Mouse (Mus musculus) lung, adult 2 months (tissue): ENCODE data around the gene Aldh2. TPM values are rescaled to one million over a fixed set of nuclear protein-coding genes. Genes with fewer than 3 reads are reported as not detected.
"Not testable (repeated sequence)": the region's sequence is repeated elsewhere in the genome, so short reads cannot be mapped to it uniquely, and the experiment has no call there.

ENCODE experiments used
- DNase-seq: peaks from one replicate; pipeline ENCODE4 v3.0.0; 2022
- H3K4me1 ChIP-seq: fragments of 200-500 bp; 2 replicates; pipeline ENCODE4 v1.6.1; 2011; ENCODE audit warnings: low read length; ENCODE audit not compliant: control insufficient read depth, insufficient read depth
- H3K4me3 ChIP-seq: fragments of 200-500 bp; replicated peaks from 2 replicates; pipeline ENCODE3; 2011; ENCODE audit warnings: low read depth, mild to moderate bottlenecking, control low read depth, low read length; ENCODE audit errors: extremely low read depth
- CTCF ChIP-seq: fragments of 200-500 bp; IDR thresholded peaks from 2 replicates; pipeline ENCODE4 v1.5.1; 2011; ENCODE audit warnings: mild to moderate bottlenecking, low read length, control low read depth; ENCODE audit not compliant: insufficient read depth
- POLR2A ChIP-seq: fragments of 200-500 bp; IDR thresholded peaks from 2 replicates; pipeline ENCODE4 v1.6.1; 2011; ENCODE audit warnings: low read depth, mild to moderate bottlenecking, control low read depth, low read length, borderline replicate concordance; ENCODE audit errors: extremely low read depth
- WGBS: fragments of 180-500 bp; shearing (Covaris S2); methylation state at CpG from one replicate; pipeline ENCODE4 v1.1.7; 2018; 5-methylcytosine and 5-hydroxymethylcytosine counted together
- polyA plus RNA-seq: library from polyadenylated mRNA; depleted of rRNA; stranded (reverse); fragments of >200 nt; gene quantifications from 2 replicates; pipeline ENCODE4 v1.2.3, GENCODE M21; 2012; rRNA removed

The Aldh2 gene
- polyA plus RNA-seq, 1 experiment = 1,209 TPM

- TF ChIP-seq CTCF (no peak), POLR2A (no peak)
- WGBS = 87% methylated on average over 2 of the region's 2 CpGs
Measured at GRCm38 (mm10) chr5:121537588-121537987, 56.0 kb downstream of the Aldh2 start.

GRCm38 (mm10) chr5:121536921-121537555 lies 56.6 kb downstream of the Aldh2 start:
- DNase-seq = no peak
- WGBS = 60% methylated on average over 7 of the region's 7 CpGs
- H3K4me1 ChIP-seq = peaks cover under 1% of the 10 kb centered on the region; the same call in 1 of the 2 replicates
- no peak overlapping the region for H3K4me3 ChIP-seq
- no peak for TF ChIP-seq CTCF
- TF ChIP-seq POLR2A = no peak

More at GRCm38 (mm10) chr5:121537588-121537987, 56.0 kb downstream of the Aldh2 start:
- H3K4me3 ChIP-seq = no peak overlapping the region
- no peak for DNase-seq
- H3K4me1 ChIP-seq = peaks cover 3% of the 10 kb centered on the region; the same call in 1 of the 2 replicates

GRCm38 (mm10) chr5:121535116-121535515 lies 58.5 kb downstream of the Aldh2 start:
- DNase-seq = no peak
- Histone ChIP-seq H3K4me1 (no peaks in the 10 kb centered on the region), H3K4me3 (no peak overlapping the region)
- TF ChIP-seq POLR2A = no peak
- no peak for TF ChIP-seq CTCF
- WGBS = 74% methylated on average over 3 of the region's 3 CpGs

GRCm38 (mm10) chr5:121534521-121534920 lies 59.1 kb downstream of the Aldh2 start:
- WGBS = 87% methylated on average over 5 of the region's 5 CpGs
- Histone ChIP-seq H3K4me3 (no peak overlapping the region), H3K4me1 (no peaks in the 10 kb centered on the region)
- no peak for DNase-seq
- TF ChIP-seq CTCF = peak; percentile 30
- TF ChIP-seq POLR2A = no peak

GRCm38 (mm10) chr5:121526961-121527360 lies 66.7 kb downstream of the Aldh2 start:
- 77% methylated on average over 8 of the region's 8 CpGs for WGBS
- no peak for DNase-seq
- TF ChIP-seq POLR2A (no peak), CTCF (no peak)
- H3K4me3 ChIP-seq = no peak overlapping the region
- no peaks in the 10 kb centered on the region for H3K4me1 ChIP-seq

GRCm38 (mm10) chr5:121526526-121526925 lies 67.1 kb downstream of the Aldh2 start:
- WGBS = 83% methylated on average over 7 of the region's 7 CpGs
- Histone ChIP-seq H3K4me3 (no peak overlapping the region), H3K4me1 (no peaks in the 10 kb centered on the region)
- TF ChIP-seq CTCF = no peak
- no peak for TF ChIP-seq POLR2A
- DNase-seq = no peak

GRCm38 (mm10) chr5:121525774-121526450 lies 67.7 kb downstream of the Aldh2 start:
- no peaks in the 10 kb centered on the region for H3K4me1 ChIP-seq
- no peak for TF ChIP-seq CTCF
- no peak for TF ChIP-seq POLR2A
- no peak overlapping the region for H3K4me3 ChIP-seq
- WGBS = 77% methylated on average over 14 of the region's 14 CpGs
- DNase-seq = no peak

- not testable (repeated sequence) for H3K4me1 ChIP-seq, H3K4me3 ChIP-seq, DNase-seq
- 80% methylated on average over 11 of the region's 17 CpGs for WGBS
Measured at GRCm38 (mm10) chr5:121519758-121520157, 73.9 kb downstream of the Aldh2 start.

GRCm38 (mm10) chr5:121518983-121519382 lies 74.6 kb downstream of the Aldh2 start:
- 83% methylated on average over 9 of the region's 9 CpGs for WGBS
- H3K4me1 ChIP-seq = no peaks in the 10 kb centered on the region
- no peak for TF ChIP-seq CTCF
- TF ChIP-seq POLR2A = no peak

More at GRCm38 (mm10) chr5:121518983-121519382, 74.6 kb downstream of the Aldh2 start:
- DNase-seq = no peak
- no peak overlapping the region for H3K4me3 ChIP-seq

Other genes with a start within 250 kb of the Aldh2 start
- gene Trafd1, start 208.2 kb downstream of the Aldh2 start, polyA plus RNA-seq = 83.8 and 108 TPM in 2 replicates
- 6.2 and 10.0 TPM in 2 replicates for gene Naa25, start 195.9 kb downstream of the Aldh2 start, polyA plus RNA-seq
- 23.6 and 24.2 TPM in 2 replicates for gene Tmem116, start 141.9 kb downstream of the Aldh2 start, polyA plus RNA-seq
- 30.3 and 34.0 TPM in 2 replicates for gene Erp29, start 141.3 kb downstream of the Aldh2 start, polyA plus RNA-seq
- not detected in 2 replicates for gene Adam1b, start 90.4 kb downstream of the Aldh2 start, polyA plus RNA-seq
- 4.4 and 5.7 TPM in 2 replicates for gene Adam1a, start 48.3 kb downstream of the Aldh2 start, polyA plus RNA-seq
- gene Gm42878, start 48.3 kb downstream of the Aldh2 start, polyA plus RNA-seq = 0.28 TPM in 1 of 2 replicates, not detected in the other
- gene Mapkapk5, start 47.9 kb downstream of the Aldh2 start, polyA plus RNA-seq = 20.6 and 36.8 TPM in 2 replicates
- 10.1 and 10.3 TPM in 2 replicates for gene Acad12, start 25.1 kb upstream of the Aldh2 start, polyA plus RNA-seq
- gene Acad10, start 66.7 kb upstream of the Aldh2 start, polyA plus RNA-seq = 6.1 and 7.0 TPM in 2 replicates
- 28.8 and 30.6 TPM in 2 replicates for gene Brap, start 66.7 kb upstream of the Aldh2 start, polyA plus RNA-seq
- 107 and 108 TPM in 2 replicates for gene Atxn2, start 117.5 kb upstream of the Aldh2 start, polyA plus RNA-seq
- gene Sh2b3, start 243.8 kb upstream of the Aldh2 start, polyA plus RNA-seq = 58.8 and 106 TPM in 2 replicates